In genomic region chr1:164494215-164494614, GRCm38 (mm10) we compare ENCODE assay signal across 31 mouse cellular contexts. TPM values are rescaled to one million over a fixed set of nuclear protein-coding genes. Genes with fewer than 3 reads are reported as not detected.
A peak's percentile ranks its signal among the peaks of the same experiment; 100 is the strongest.
DNase-seq lines count a peak whose midpoint lies in the region; ATAC-seq and TF ChIP-seq lines count a peak whose summit lies in the region.
"Had no signal": no experiment of that assay in that cellular context is flagged by ENCODE, and none has a peak within 500 bp of the region (broad histone marks: within the 10 kb centered on the region; RNA-seq: fewer than 3 reads in every experiment).

No protein-coding gene starts in this region.

- no peak overlapping the region for H3K4me3 ChIP-seq in lung, postnatal 0 days (ENCODE audit: low read depth, low read length)
- H3K4me3 ChIP-seq in ES-E14 (ENCODE audit: insufficient read depth in 1 of 2, low read depth in 1 of 2, low read length in 2 of 2, poor library complexity in 1 of 2, severe bottlenecking in 1 of 2), result peak overlapping the region in 1 of 2 experiments; percentile 40; a peak in 2 of 4 replicates
- H3K4me3 ChIP-seq: forebrain, embryonic 10.5 days; forebrain, embryonic 15.5 days; hindbrain, embryonic 13.5 days; limb, embryonic 10.5 days; limb, embryonic 15.5 days; liver, embryonic 13.5 days; midbrain, embryonic 13.5 days; neural tube, embryonic 13.5 days had no signal

- H3K36me3 ChIP-seq in lung, postnatal 0 days (ENCODE audit: insufficient read depth, low read length), result no peaks in the 10 kb centered on the region
- H3K36me3 ChIP-seq in ES-E14 (ENCODE audit: control insufficient read depth, insufficient read depth, low read length, poor library complexity, severe bottlenecking), result no peaks in the 10 kb centered on the region
- H3K36me3 ChIP-seq: forebrain, embryonic 10.5 days; forebrain, embryonic 15.5 days; hindbrain, embryonic 13.5 days; limb, embryonic 10.5 days; limb, embryonic 15.5 days; liver, embryonic 13.5 days; midbrain, embryonic 13.5 days; neural tube, embryonic 13.5 days had no signal

- intact Hi-C loops in heart, postnatal 10 days (cut with DNase I), result no loop called here

- no peaks in the 10 kb centered on the region for H3K4me1 ChIP-seq in lung, postnatal 0 days (ENCODE audit: insufficient read depth, low read depth, low read length)
- H3K4me1 ChIP-seq in ES-E14 (ENCODE audit: control insufficient read depth in 2 of 2, insufficient read depth in 2 of 2, low read length in 2 of 2, poor library complexity in 1 of 2), result peaks cover 10 to 15% of the 10 kb centered on the region in 2 experiments
- H3K4me1 ChIP-seq: forebrain, embryonic 10.5 days; forebrain, embryonic 15.5 days; hindbrain, embryonic 13.5 days; limb, embryonic 10.5 days; limb, embryonic 15.5 days; liver, embryonic 13.5 days; midbrain, embryonic 13.5 days; neural tube, embryonic 13.5 days had no signal

- no peak for TF ChIP-seq EP300 in lung, postnatal 0 days (IDR thresholded peaks at IDR 0.05)

- in situ Hi-C loops in ES-E14 (cut with MboI; ENCODE audit: low sequenced_read_pairs in 2 of 2, unreplicated experiment in 2 of 2), result no loop called here

- H3K27me3 ChIP-seq in lung, postnatal 0 days (replicated peaks; ENCODE audit: insufficient read depth, low read length), result no peaks in the 10 kb centered on the region
- H3K27me3 ChIP-seq: forebrain, embryonic 15.5 days; hindbrain, embryonic 13.5 days; limb, embryonic 15.5 days; liver, embryonic 13.5 days; midbrain, embryonic 13.5 days; neural tube, embryonic 13.5 days had no signal

- DNase-seq in heart, adult 11 months, result peak; percentile 50
- DNase-seq in heart, postnatal 10 days, result no peak
- no peak for DNase-seq in lung, postnatal 0 days (ENCODE audit: low spot score)
- no peak for DNase-seq in lung, postnatal 36 days
- peak; percentile 61 for DNase-seq in ES-E14 (ENCODE audit: low read depth, low spot score)
- DNase-seq in right cerebral cortex, adult 18-20 months, result no peak
- no peak for DNase-seq in urinary bladder, postnatal 25 days (ENCODE audit: low spot score)
- DNase-seq: adrenal gland, adult 2 months; adrenal gland, postnatal 36 days; cerebellum, adult 2 months; cerebellum, postnatal 14 days; gastrocnemius, postnatal 25 days; heart, adult 18-20 months; heart, postnatal 4 days; kidney, adult 18-20 months; kidney, postnatal 4 days; layer of hippocampus, postnatal 36 days; liver, embryonic 13.5 days; lung, adult 2 months; thymus, adult 18-20 months; thymus, postnatal 25 days had no signal

- H3K27ac ChIP-seq in lung, postnatal 0 days (ENCODE audit: low read length), result peak overlapping the region; percentile 34
- peak overlapping the region; percentile 89 for H3K27ac ChIP-seq in ES-E14 (ENCODE audit: insufficient read depth, low read depth, low read length, poor library complexity, severe bottlenecking)
- H3K27ac ChIP-seq: forebrain, embryonic 10.5 days; forebrain, embryonic 15.5 days; hindbrain, embryonic 13.5 days; kidney, postnatal 0 days; limb, embryonic 10.5 days; limb, embryonic 15.5 days; liver, embryonic 13.5 days; macrophage; midbrain, embryonic 13.5 days; neural tube, embryonic 13.5 days had no signal

- H3K9ac ChIP-seq in lung, postnatal 0 days (replicated peaks; ENCODE audit: low read depth), result no peak overlapping the region
- H3K9ac ChIP-seq in ES-E14 (ENCODE audit: insufficient read depth, low read depth, low read length, poor library complexity, severe bottlenecking), result no peak overlapping the region; the same call in 1 of the 2 replicates
- H3K9ac ChIP-seq: forebrain, embryonic 15.5 days; hindbrain, embryonic 13.5 days; limb, embryonic 15.5 days; liver, embryonic 13.5 days; midbrain, embryonic 13.5 days; neural tube, embryonic 13.5 days had no signal

- H3K9me3 ChIP-seq in lung, postnatal 0 days (ENCODE audit: low read length), result no peaks in the 10 kb centered on the region
- no peaks in the 10 kb centered on the region for H3K9me3 ChIP-seq in ES-E14 (ENCODE audit: control insufficient read depth, insufficient read depth, low read depth, low read length)
- H3K9me3 ChIP-seq: forebrain, embryonic 10.5 days; forebrain, embryonic 15.5 days; hindbrain, embryonic 13.5 days; limb, embryonic 10.5 days; limb, embryonic 15.5 days; liver, embryonic 13.5 days; midbrain, embryonic 13.5 days; neural tube, embryonic 13.5 days had no signal

- H3K4me2 ChIP-seq in lung, postnatal 0 days (replicated peaks; ENCODE audit: low read depth, low read length), result no peak overlapping the region
- H3K4me2 ChIP-seq: forebrain, embryonic 15.5 days; heart, embryonic 11.5 days; hindbrain, embryonic 13.5 days; limb, embryonic 15.5 days; liver, embryonic 13.5 days; midbrain, embryonic 13.5 days; neural tube, embryonic 13.5 days had no signal

- 30% methylated on average over 4 of the region's 4 CpGs for WGBS in lung, postnatal 0 days

- no peak for TF ChIP-seq CTCF in lung, postnatal 0 days (IDR thresholded peaks at IDR 0.05)

- no peak for ATAC-seq in lung, postnatal 0 days
- ATAC-seq: forebrain, embryonic 15.5 days; midbrain, embryonic 13.5 days had no signal

TF ChIP-seq in ES-E14, 5 proteins besides CTCF, POLR2A, EP300 and RAD21:
- TF ChIP-seq ZNF384 (IDR thresholded peaks at IDR 0.05; ENCODE audit: low read depth, low read length) (no peak), ZC3H11A (IDR thresholded peaks at IDR 0.05; ENCODE audit: borderline replicate concordance, low read depth, low read length) (no peak), CHD2 (IDR thresholded peaks at IDR 0.05; ENCODE audit: low read depth, low read length) (no peak)

RNA-seq across cellular contexts. Expression of gene Atp1b1, which starts 36.1 kb away (rescaled TPM):
- 100 to 1,000 TPM; 429 to 462 TPM for total RNA-seq in heart, postnatal 10 days (2021)
- 359 and 444 TPM in 2 replicates for polyA plus RNA-seq in lung, postnatal 0 days (2015; fragmentation: Nextera tagmentation; extraction: Ambion mirVana)
- 58.3 and 79.1 TPM in 2 replicates for total RNA-seq in ES-E14 (2012; rRNA removed)

Comparison
In these comparisons a context has a peak if more than half of its experiments do, and no peak if none do; other contexts are left out.
1. DNase-seq: peak in heart, adult 11 months (single experiment) and ES-E14 (single experiment); none in heart, postnatal 10 days (0 of 2), lung, postnatal 0 days (single experiment), lung, postnatal 36 days (single experiment), right cerebral cortex, adult 18-20 months (single experiment) and urinary bladder, postnatal 25 days (single experiment).